Mouse (Mus musculus): Measurements from ENCODE around the gene Cpeb2. TPM values are rescaled to one million over a fixed set of nuclear protein-coding genes. Genes with fewer than 3 reads are reported as not detected.

Cpeb2 gene
- polyA plus RNA-seq, 1 experiment from 2014 or later: 12.9 TPM

DNA sequence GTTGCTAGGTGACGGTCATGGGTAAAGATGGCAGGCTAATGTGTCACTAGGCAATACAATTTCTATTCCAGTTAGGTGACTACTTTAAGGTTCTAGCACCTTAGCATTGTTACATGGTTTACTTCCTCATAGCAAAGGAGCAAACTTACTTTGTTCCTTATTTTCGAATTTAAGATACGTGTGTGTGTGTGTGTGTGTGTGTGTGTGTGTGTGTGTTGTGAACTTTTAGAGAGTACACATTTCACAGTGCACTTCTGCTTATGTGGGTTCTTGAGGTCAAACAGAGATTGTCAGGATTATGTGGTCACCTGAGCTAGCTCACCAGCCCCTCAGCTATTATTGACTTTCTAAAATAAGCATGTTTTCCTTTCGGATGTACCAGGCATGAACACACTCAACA lies 60.2 kb downstream of the Cpeb2 start:
- H3K27me3 ChIP-seq: no peaks in the 10 kb centered on the region
- no peak for ATAC-seq (ENCODE audit: low read depth)
- WGBS: 89% methylated on average over 4 of the region's 4 CpGs

DNA sequence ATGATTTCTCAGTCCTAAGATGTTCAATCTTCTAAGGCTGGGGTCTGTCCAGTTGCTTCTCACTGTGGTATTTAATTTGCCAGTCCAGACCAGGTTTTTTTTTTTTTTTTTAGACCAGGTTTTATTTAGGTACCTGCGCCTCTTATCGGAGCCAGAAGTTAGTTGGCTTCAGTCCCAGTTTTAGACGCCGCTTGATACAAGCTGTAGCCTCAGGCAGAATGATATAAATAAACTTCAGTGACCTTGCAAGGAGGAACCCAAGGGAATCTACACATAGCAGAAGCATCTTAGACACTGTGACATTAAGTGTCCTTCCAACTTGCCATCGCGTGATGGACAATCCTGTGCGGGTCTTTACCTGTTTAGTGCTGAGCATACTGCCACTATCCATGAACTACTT lies 64.5 kb downstream of the Cpeb2 start:
- H3K27ac ChIP-seq (replicated peaks): no peak overlapping the region
- H3K9ac ChIP-seq: no peak overlapping the region
- peaks cover 2% of the 10 kb centered on the region; the same call in 1 of the 2 replicates for H3K36me3 ChIP-seq
- no peaks in the 10 kb centered on the region for H3K27me3 ChIP-seq
- ATAC-seq (ENCODE audit: low read depth): no peak
- no peak overlapping the region for H3K4me3 ChIP-seq
- H3K4me2 ChIP-seq: no peak overlapping the region
- no peaks in the 10 kb centered on the region for H3K4me1 ChIP-seq (replicated peaks)
- 90% methylated on average over 7 of the region's 7 CpGs for WGBS
- H3K9me3 ChIP-seq: no peaks in the 10 kb centered on the region

More for the DNA sequence above, 60.2 kb downstream of the Cpeb2 start:
- no peak overlapping the region for H3K27ac ChIP-seq (replicated peaks)
- H3K4me1 ChIP-seq (replicated peaks): no peaks in the 10 kb centered on the region
- H3K4me3 ChIP-seq: no peak overlapping the region
- no peak overlapping the region for H3K9ac ChIP-seq
- H3K36me3 ChIP-seq: peaks cover 19% of the 10 kb centered on the region
- no peak overlapping the region for H3K4me2 ChIP-seq
- no peaks in the 10 kb centered on the region for H3K9me3 ChIP-seq

DNA sequence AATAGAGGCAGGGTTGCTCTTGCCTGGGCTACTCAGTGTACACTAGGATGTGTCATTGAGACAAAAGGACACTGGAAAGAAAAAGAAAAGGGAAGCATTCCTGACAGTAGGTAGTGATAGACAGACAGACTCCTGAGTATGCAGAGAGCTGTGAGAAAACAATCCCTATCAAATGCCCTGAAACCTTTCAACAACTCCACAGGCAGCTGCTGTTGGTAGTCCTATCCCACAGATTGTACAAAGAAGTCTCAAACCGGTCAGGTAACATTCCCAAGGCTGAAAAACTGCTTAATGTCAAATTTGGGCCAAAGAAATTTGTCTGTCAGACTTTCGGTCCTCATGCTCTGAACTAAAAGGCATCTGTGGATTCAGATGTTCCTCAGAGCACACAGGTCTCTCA lies 66.0 kb downstream of the Cpeb2 start:
- Histone ChIP-seq H3K4me3 (no peak overlapping the region), H3K4me1 (replicated peaks) (no peaks in the 10 kb centered on the region), H3K36me3 (no peaks in the 10 kb centered on the region), H3K27ac (replicated peaks) (no peak overlapping the region), H3K4me2 (no peak overlapping the region), H3K9me3 (no peaks in the 10 kb centered on the region), H3K27me3 (no peaks in the 10 kb centered on the region), H3K9ac (no peak overlapping the region)
- WGBS: 87% methylated on average over 2 of the region's 2 CpGs
- no peak for ATAC-seq (ENCODE audit: low read depth)

DNA sequence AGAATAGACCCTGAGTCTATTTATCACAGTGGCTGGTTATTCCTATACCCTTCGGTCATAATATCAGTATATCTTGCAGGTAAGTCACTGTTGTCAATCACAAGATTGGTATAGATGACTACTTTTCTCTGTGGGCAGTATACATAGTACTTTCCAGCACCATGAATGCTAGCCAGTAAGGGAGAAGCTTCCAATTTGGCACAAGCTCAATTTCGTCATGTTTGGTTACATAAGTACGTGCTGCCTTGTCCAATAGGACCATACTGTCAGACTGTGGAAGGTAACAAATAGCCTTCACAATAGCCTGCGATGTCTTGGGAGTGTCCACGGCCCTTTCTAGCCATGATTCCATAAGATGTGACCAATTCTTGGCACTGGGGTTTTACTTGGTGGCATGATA lies 67.1 kb downstream of the Cpeb2 start:
- no peak for ATAC-seq (ENCODE audit: low read depth)
- Histone ChIP-seq H3K4me2 (no peak overlapping the region), H3K27ac (replicated peaks) (no peak overlapping the region), H3K9ac (no peak overlapping the region), H3K4me1 (replicated peaks) (no peaks in the 10 kb centered on the region), H3K36me3 (no peaks in the 10 kb centered on the region), H3K4me3 (no peak overlapping the region), H3K9me3 (no peaks in the 10 kb centered on the region), H3K27me3 (no peaks in the 10 kb centered on the region)
- 95% methylated on average over 5 of the region's 5 CpGs for WGBS

DNA sequence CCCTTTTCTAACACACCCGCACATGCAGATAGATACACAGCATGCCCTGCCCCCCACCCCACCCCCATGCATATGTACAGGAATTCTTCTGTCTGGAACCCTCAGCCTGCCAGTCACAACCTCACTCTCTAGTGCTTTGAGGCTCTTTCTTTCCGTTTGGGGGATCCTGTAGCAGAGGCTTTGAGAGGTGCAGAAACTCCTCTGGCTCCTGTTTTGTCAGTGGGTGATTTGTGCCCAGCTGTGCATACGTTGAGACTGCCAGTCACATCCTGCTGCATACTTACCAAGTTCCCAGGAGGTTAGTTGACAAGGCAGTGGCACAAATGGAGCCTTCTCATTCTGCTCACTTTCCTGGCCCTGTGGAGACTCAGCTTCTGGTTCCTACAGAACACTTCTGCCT lies 68.0 kb downstream of the Cpeb2 start:
- Histone ChIP-seq H3K9ac (no peak overlapping the region), H3K4me1 (replicated peaks) (no peaks in the 10 kb centered on the region), H3K27ac (replicated peaks) (no peak overlapping the region), H3K36me3 (no peaks in the 10 kb centered on the region), H3K27me3 (no peaks in the 10 kb centered on the region), H3K4me2 (no peak overlapping the region), H3K9me3 (no peaks in the 10 kb centered on the region), H3K4me3 (no peak overlapping the region)
- no peak for ATAC-seq (ENCODE audit: low read depth)
- 41% methylated on average over 3 of the region's 3 CpGs for WGBS

DNA sequence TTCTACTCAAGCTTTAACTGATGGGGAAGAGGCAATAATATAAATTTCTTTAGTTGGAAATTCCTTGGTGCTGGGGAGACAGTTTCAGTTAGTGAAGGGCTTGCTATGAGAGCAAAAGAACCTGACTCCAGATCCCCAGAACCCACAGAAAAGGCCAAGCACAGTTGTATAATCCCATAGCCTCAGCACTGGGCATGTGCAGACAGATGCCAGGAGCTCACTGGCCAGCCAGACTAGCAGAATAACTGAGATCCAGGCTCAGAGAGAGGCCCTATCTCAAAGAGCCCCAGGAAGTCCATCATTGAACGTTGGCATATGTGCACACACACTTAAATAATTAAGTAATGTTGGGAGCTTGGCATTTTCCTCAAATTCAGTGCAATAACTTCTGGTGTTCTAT lies 70.5 kb downstream of the Cpeb2 start:
- 60% methylated on average over 1 of the region's 1 CpGs for WGBS
- Histone ChIP-seq H3K9ac (no peak overlapping the region), H3K4me3 (no peak overlapping the region), H3K4me2 (no peak overlapping the region), H3K9me3 (no peaks in the 10 kb centered on the region), H3K4me1 (replicated peaks) (no peaks in the 10 kb centered on the region), H3K27ac (replicated peaks) (no peak overlapping the region), H3K27me3 (no peaks in the 10 kb centered on the region), H3K36me3 (no peaks in the 10 kb centered on the region)
- ATAC-seq (ENCODE audit: low read depth): no peak

DNA sequence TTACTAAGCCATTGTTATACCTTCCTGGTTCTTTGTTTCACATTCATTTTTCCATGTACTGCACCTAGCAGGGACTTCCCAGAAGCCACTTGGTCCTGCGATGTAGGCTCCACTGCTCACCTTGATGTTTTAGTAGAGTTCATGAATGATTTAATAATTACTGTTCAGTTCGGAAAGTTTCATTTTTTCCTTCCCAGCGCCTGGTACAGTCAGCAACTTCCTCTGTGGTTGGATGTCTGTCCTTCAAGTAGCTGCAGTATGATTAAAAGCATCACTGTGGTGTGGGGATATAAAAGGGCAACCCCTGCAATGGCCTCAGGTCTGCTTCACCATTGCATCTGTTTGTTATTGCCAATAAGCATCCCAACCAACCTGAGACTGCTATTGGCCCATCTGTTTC lies 72.5 kb downstream of the Cpeb2 start:
- Histone ChIP-seq H3K4me3 (no peak overlapping the region), H3K4me2 (no peak overlapping the region), H3K4me1 (replicated peaks) (no peaks in the 10 kb centered on the region), H3K27ac (replicated peaks) (no peak overlapping the region), H3K36me3 (no peaks in the 10 kb centered on the region), H3K9ac (no peak overlapping the region), H3K9me3 (no peaks in the 10 kb centered on the region), H3K27me3 (no peaks in the 10 kb centered on the region)
- WGBS: 91% methylated on average over 3 of the region's 3 CpGs
- no peak for ATAC-seq (ENCODE audit: low read depth)

DNA sequence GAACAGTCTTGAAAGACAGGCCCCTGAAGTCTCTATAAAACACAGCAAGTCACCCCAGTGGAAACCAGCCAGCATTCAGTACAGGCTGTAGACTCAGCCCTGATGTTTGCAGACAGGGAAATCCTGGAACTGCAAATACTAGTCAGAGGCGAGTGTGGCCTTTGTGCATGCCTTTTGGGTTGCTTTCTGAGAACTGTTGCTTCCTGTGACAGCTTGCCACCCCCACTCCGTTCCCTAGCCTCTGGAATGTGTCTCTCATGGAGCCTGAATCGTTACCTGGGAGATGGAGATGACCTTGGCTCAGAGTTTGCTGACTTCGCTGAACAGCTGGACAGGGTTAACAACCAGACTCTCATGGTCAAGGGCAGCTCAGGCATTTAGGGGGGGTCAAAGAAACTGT lies 77.0 kb downstream of the Cpeb2 start:
- no peaks in the 10 kb centered on the region for H3K9me3 ChIP-seq
- H3K9ac ChIP-seq: no peak overlapping the region
- no peak overlapping the region for H3K4me3 ChIP-seq
- no peak overlapping the region for H3K27ac ChIP-seq (replicated peaks)
- H3K4me2 ChIP-seq: no peak overlapping the region
- no peaks in the 10 kb centered on the region for H3K4me1 ChIP-seq (replicated peaks)
- WGBS: 56% methylated on average over 4 of the region's 4 CpGs
- no peak for ATAC-seq (ENCODE audit: low read depth)
- H3K36me3 ChIP-seq: no peaks in the 10 kb centered on the region
- no peaks in the 10 kb centered on the region for H3K27me3 ChIP-seq

DNA sequence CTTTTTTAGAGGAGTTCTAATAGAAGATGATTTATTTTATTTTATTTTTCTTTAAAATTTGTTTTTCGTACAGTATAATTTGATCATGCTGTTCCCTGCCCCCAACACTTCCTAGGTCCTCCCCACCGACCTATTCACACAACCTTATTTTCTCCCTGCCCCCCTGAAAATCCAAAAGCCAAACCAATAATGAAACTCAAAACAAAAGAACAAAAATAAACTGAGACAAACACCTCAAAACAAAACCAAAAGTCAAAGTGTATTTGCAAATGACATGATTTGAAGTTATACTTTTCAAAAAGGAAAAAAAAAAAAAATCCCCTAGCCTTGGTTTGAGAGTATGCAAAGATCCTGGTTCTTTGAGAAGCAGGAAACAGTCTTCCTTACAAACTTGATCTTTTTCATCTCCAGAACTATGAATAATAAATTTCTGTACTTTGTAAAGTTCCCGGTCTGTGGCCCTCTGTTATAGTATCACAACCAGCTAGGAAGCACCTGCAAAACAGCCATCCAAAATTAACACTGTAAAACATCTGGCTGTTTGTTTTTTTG lies 91.4 kb downstream of the Cpeb2 start:
- ATAC-seq (ENCODE audit: low read depth): no peak
- Histone ChIP-seq H3K4me3 (no peak overlapping the region), H3K27me3 (no peaks in the 10 kb centered on the region), H3K9ac (no peak overlapping the region), H3K36me3 (no peaks in the 10 kb centered on the region), H3K4me2 (no peak overlapping the region), H3K27ac (replicated peaks) (no peak overlapping the region), H3K9me3 (no peaks in the 10 kb centered on the region), H3K4me1 (replicated peaks) (no peaks in the 10 kb centered on the region)
- WGBS: 84% methylated on average over 3 of the region's 3 CpGs

DNA sequence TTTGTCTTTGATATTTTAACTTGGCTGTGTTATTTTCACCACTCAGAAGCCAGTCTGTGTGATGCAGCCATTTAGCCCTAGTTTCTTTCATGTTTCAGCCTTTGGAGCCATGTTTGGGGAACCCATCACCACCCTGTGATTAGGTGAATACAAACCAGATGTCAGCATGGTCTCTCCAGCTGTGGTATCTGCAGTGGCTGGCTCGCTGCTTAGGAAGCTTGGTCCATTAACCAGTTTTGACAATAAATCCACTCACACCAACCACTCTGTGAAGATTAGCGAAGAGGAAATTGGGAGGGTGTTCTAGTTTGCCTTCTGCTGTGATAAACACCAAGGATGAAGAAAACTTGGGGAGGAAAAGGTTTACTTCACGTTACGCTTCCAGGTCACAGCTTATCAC lies 92.6 kb downstream of the Cpeb2 start:
- 81% methylated on average over 4 of the region's 4 CpGs for WGBS
- Histone ChIP-seq H3K27ac (replicated peaks) (no peak overlapping the region), H3K9me3 (no peaks in the 10 kb centered on the region), H3K4me1 (replicated peaks) (no peaks in the 10 kb centered on the region), H3K4me3 (no peak overlapping the region), H3K9ac (no peak overlapping the region), H3K4me2 (no peak overlapping the region), H3K27me3 (no peaks in the 10 kb centered on the region), H3K36me3 (no peaks in the 10 kb centered on the region)
- no peak for ATAC-seq (ENCODE audit: low read depth)

DNA sequence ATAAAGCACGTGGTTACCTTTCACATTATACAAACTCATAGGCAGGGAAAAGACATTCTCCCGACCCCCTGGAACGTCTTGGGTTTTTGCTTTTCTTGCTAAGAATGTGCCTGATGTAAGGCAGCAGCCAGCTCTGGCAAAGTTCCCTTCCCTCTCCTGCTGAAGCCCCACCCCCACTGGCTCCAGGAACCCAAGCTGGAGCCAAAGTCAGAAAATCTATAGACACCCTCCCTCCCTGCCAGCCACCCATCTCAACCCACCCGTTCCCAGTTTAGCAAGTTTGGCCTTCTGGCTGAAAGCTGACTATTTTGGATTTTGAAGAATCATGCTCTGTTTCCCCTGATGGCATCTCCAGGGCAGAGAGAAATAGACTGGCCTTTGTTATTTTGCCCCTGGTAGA lies 95.6 kb downstream of the Cpeb2 start:
- 38% methylated on average over 4 of the region's 4 CpGs for WGBS
- no peak for ATAC-seq (ENCODE audit: low read depth)
- no peak overlapping the region for H3K27ac ChIP-seq (replicated peaks)
- H3K9ac ChIP-seq: no peak overlapping the region
- no peaks in the 10 kb centered on the region for H3K27me3 ChIP-seq
- H3K4me1 ChIP-seq (replicated peaks): no peaks in the 10 kb centered on the region
- H3K9me3 ChIP-seq: no peaks in the 10 kb centered on the region
- no peaks in the 10 kb centered on the region for H3K36me3 ChIP-seq
- H3K4me3 ChIP-seq: no peak overlapping the region
- H3K4me2 ChIP-seq: no peak overlapping the region

DNA sequence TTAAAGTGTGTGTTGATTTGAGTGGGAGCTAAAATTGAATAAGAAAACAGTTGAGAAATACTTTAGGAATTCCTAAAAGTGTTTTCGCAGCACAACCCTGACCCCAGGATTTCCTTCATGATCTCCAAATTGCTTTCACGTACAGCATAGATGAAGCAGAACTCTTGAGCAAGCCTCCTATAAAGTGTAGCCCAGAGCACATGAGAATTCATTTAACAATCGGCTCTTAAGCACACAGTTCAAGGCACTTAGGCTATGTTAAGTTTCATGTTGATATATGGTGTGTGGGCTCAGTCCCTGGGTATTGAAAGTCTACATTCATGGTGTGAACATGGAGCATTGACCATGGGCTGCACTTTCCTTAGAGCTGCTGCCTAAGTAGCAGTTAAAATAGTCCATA lies 97.3 kb downstream of the Cpeb2 start:
- no peak overlapping the region for H3K9ac ChIP-seq
- H3K4me1 ChIP-seq (replicated peaks): no peaks in the 10 kb centered on the region
- ATAC-seq (ENCODE audit: low read depth): no peak
- no peak overlapping the region for H3K4me3 ChIP-seq
- 84% methylated on average over 3 of the region's 3 CpGs for WGBS
- no peaks in the 10 kb centered on the region for H3K9me3 ChIP-seq
- H3K4me2 ChIP-seq: no peak overlapping the region
- no peaks in the 10 kb centered on the region for H3K27me3 ChIP-seq
- H3K36me3 ChIP-seq: no peaks in the 10 kb centered on the region
- H3K27ac ChIP-seq (replicated peaks): no peak overlapping the region

DNA sequence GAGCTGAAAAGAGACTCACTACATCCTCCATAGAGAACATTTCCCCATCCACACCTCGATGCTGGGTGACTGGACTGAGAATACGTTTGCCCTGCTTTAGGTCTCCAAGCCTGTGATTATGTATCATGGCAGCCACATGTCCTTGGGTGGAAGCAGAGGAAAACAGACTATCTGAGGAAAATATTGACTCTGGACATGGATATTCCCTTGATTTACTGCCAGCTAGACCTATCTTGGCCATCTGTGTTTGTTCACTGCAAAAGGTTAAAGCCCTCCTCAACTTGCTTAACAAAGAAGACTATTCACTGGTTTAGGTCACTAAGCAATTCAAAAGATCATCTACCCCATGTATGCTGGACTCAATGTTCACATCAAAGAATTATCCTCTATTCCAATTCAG lies 101.5 kb downstream of the Cpeb2 start:
- no peaks in the 10 kb centered on the region for H3K27me3 ChIP-seq
- H3K36me3 ChIP-seq: no peaks in the 10 kb centered on the region
- no peak overlapping the region for H3K4me2 ChIP-seq
- WGBS: 77% methylated on average over 2 of the region's 2 CpGs
- H3K4me1 ChIP-seq (replicated peaks): no peaks in the 10 kb centered on the region; the same call in 1 of the 2 replicates
- H3K9ac ChIP-seq: no peak overlapping the region
- ATAC-seq (ENCODE audit: low read depth): no peak
- H3K4me3 ChIP-seq: no peak overlapping the region
- H3K9me3 ChIP-seq: no peaks in the 10 kb centered on the region
- no peak overlapping the region for H3K27ac ChIP-seq (replicated peaks)

Measured in neural tube, embryonic 13.5 days (tissue).